Mouse (Mus musculus) forebrain, embryonic 16.5 days (tissue): ENCODE data around the gene Palld. TPM values are rescaled to one million over a fixed set of nuclear protein-coding genes. Genes with fewer than 3 reads are reported as not detected.

Experiments used
- ATAC-seq: fragments of 200-750 bp; cut with Nextera tagmentation; 2 replicates; pipeline ENCODE4 v1.8.0; 2017; ENCODE audit warnings: mild to moderate bottlenecking, moderate library complexity
- H3K27ac ChIP-seq: fragments of 300-500 bp; sonication (generic); 2 replicates; pipeline ENCODE4 v1.5.1; 2014; ENCODE audit warnings: low read length, control low read depth
- H3K27me3 ChIP-seq: fragments of 300-500 bp; sonication (generic); replicated peaks from 2 replicates; pipeline ENCODE4 v1.6.1; 2014; ENCODE audit warnings: low read length; ENCODE audit not compliant: control insufficient read depth, insufficient read depth
- H3K36me3 ChIP-seq: fragments of 300-500 bp; sonication (generic); 2 replicates; pipeline ENCODE4 v1.6.1; 2014; ENCODE audit not compliant: control insufficient read depth, insufficient read depth
- H3K4me1 ChIP-seq: fragments of 300-500 bp; sonication (generic); replicated peaks from 2 replicates; pipeline ENCODE4 v1.6.1; 2014; ENCODE audit warnings: low read length; ENCODE audit not compliant: control insufficient read depth, insufficient read depth
- H3K4me2 ChIP-seq: fragments of 300-500 bp; sonication (generic); 2 replicates; pipeline ENCODE4 v1.6.1; 2014; ENCODE audit warnings: mild to moderate bottlenecking, low read length, control low read depth
- H3K4me3 ChIP-seq: fragments of 300-500 bp; sonication (generic); replicated peaks from 2 replicates; pipeline ENCODE4 v1.5.1; 2014; ENCODE audit warnings: mild to moderate bottlenecking, low read length, control low read depth
- H3K9ac ChIP-seq: fragments of 300-500 bp; sonication (generic); replicated peaks from 2 replicates; pipeline ENCODE4 v1.6.1; 2014; ENCODE audit warnings: low read depth, low read length, control low read depth
- H3K9me3 ChIP-seq: fragments of 300-500 bp; sonication (generic); 2 replicates; pipeline ENCODE4 v1.6.1; 2016; ENCODE audit warnings: low read length; ENCODE audit not compliant: control insufficient read depth
- WGBS: fragments of 180-500 bp; shearing (Covaris S2); extraction: QIAGEN DNeasy Blood & Tissue Kit; methylation state at CpG from one replicate; pipeline ENCODE4 v1.1.7; 2014; 5-methylcytosine and 5-hydroxymethylcytosine counted together
- polyA plus RNA-seq: library from polyadenylated mRNA; unstranded; fragments of >200 nt; fragmentation: Nextera tagmentation; extraction: Ambion mirVana; gene quantifications from 2 replicates; pipeline ENCODE4 v1.2.1, GENCODE M21; 2015

Gene Palld
- polyA plus RNA-seq, 1 experiment from 2014 or later: 16.8 TPM

GRCm38 (mm10) chr8:61666919-61667318 lies 235.6 kb downstream of the Palld start:
- Histone ChIP-seq H3K36me3 (no peaks in the 10 kb centered on the region), H3K4me2 (no peak overlapping the region), H3K27ac (no peak overlapping the region), H3K4me1 (no peaks in the 10 kb centered on the region), H3K27me3 (no peaks in the 10 kb centered on the region), H3K4me3 (no peak overlapping the region), H3K9me3 (no peaks in the 10 kb centered on the region), H3K9ac (no peak overlapping the region)
- ATAC-seq: no peak
- WGBS: 48% methylated on average over 6 of the region's 6 CpGs

- Histone ChIP-seq H3K9me3 (no peaks in the 10 kb centered on the region), H3K27me3 (no peaks in the 10 kb centered on the region), H3K4me2 (no peak overlapping the region), H3K4me1 (no peaks in the 10 kb centered on the region), H3K4me3 (no peak overlapping the region), H3K27ac (no peak overlapping the region), H3K9ac (no peak overlapping the region), H3K36me3 (no peaks in the 10 kb centered on the region)
- WGBS: 57% methylated on average over 8 of the region's 8 CpGs
- no peak for ATAC-seq
These were observed 237.5 kb downstream of the Palld start for GRCm38 (mm10) chr8:61665021-61665420.

- 82% methylated on average over 6 of the region's 6 CpGs for WGBS
- Histone ChIP-seq H3K36me3 (no peaks in the 10 kb centered on the region), H3K4me2 (no peak overlapping the region), H3K4me3 (no peak overlapping the region), H3K4me1 (no peaks in the 10 kb centered on the region), H3K27me3 (no peaks in the 10 kb centered on the region), H3K9me3 (no peaks in the 10 kb centered on the region), H3K27ac (no peak overlapping the region), H3K9ac (no peak overlapping the region)
- ATAC-seq: no peak
These were observed 238.3 kb downstream of the Palld start for GRCm38 (mm10) chr8:61664162-61664561.

GRCm38 (mm10) chr8:61662829-61663228 lies 239.7 kb downstream of the Palld start:
- H3K27ac ChIP-seq: no peak overlapping the region
- no peak overlapping the region for H3K9ac ChIP-seq
- H3K4me1 ChIP-seq: no peaks in the 10 kb centered on the region
- no peaks in the 10 kb centered on the region for H3K36me3 ChIP-seq
- WGBS: 92% methylated on average over 4 of the region's 4 CpGs
- H3K27me3 ChIP-seq: no peaks in the 10 kb centered on the region
- H3K4me3 ChIP-seq: no peak overlapping the region
- no peak overlapping the region for H3K4me2 ChIP-seq
- H3K9me3 ChIP-seq: no peaks in the 10 kb centered on the region
- no peak for ATAC-seq

- H3K4me1 ChIP-seq: no peaks in the 10 kb centered on the region
- WGBS: 92% methylated on average over 5 of the region's 5 CpGs
- no peak for ATAC-seq
- H3K4me2 ChIP-seq: no peak overlapping the region
- H3K36me3 ChIP-seq: no peaks in the 10 kb centered on the region
- no peaks in the 10 kb centered on the region for H3K9me3 ChIP-seq
- H3K27ac ChIP-seq: no peak overlapping the region
- H3K9ac ChIP-seq: no peak overlapping the region
- H3K4me3 ChIP-seq: no peak overlapping the region
- H3K27me3 ChIP-seq: no peaks in the 10 kb centered on the region
These were observed 240.9 kb downstream of the Palld start for GRCm38 (mm10) chr8:61661611-61662010.

- no peaks in the 10 kb centered on the region for H3K4me1 ChIP-seq
- no peak overlapping the region for H3K9ac ChIP-seq
- no peak overlapping the region for H3K4me3 ChIP-seq
- no peak overlapping the region for H3K4me2 ChIP-seq
- 92% methylated on average over 5 of the region's 5 CpGs for WGBS
- ATAC-seq: no peak
- H3K27ac ChIP-seq: no peak overlapping the region
- H3K27me3 ChIP-seq: no peaks in the 10 kb centered on the region
- no peaks in the 10 kb centered on the region for H3K9me3 ChIP-seq
- no peaks in the 10 kb centered on the region for H3K36me3 ChIP-seq
These were observed 241.5 kb downstream of the Palld start for GRCm38 (mm10) chr8:61660961-61661360.

- Histone ChIP-seq H3K27ac (no peak overlapping the region), H3K9ac (no peak overlapping the region), H3K4me1 (no peaks in the 10 kb centered on the region), H3K9me3 (no peaks in the 10 kb centered on the region), H3K4me3 (no peak overlapping the region), H3K4me2 (no peak overlapping the region), H3K36me3 (no peaks in the 10 kb centered on the region), H3K27me3 (no peaks in the 10 kb centered on the region)
- WGBS: 90% methylated on average over 6 of the region's 6 CpGs
- no peak for ATAC-seq
These were observed 250.5 kb downstream of the Palld start for GRCm38 (mm10) chr8:61651955-61652354.

GRCm38 (mm10) chr8:61646195-61646835 lies 256.2 kb downstream of the Palld start:
- no peaks in the 10 kb centered on the region for H3K9me3 ChIP-seq
- H3K9ac ChIP-seq: no peak overlapping the region
- no peaks in the 10 kb centered on the region for H3K27me3 ChIP-seq
- peaks cover 6% of the 10 kb centered on the region for H3K4me1 ChIP-seq
- H3K4me3 ChIP-seq: no peak overlapping the region
- H3K27ac ChIP-seq: no peak overlapping the region
- no peak overlapping the region for H3K4me2 ChIP-seq
- no peak for ATAC-seq
- no peaks in the 10 kb centered on the region for H3K36me3 ChIP-seq
- 88% methylated on average over 8 of the region's 8 CpGs for WGBS

GRCm38 (mm10) chr8:61645642-61646041 lies 256.8 kb downstream of the Palld start:
- no peak for ATAC-seq
- Histone ChIP-seq H3K9me3 (no peaks in the 10 kb centered on the region), H3K36me3 (no peaks in the 10 kb centered on the region), H3K27me3 (no peaks in the 10 kb centered on the region), H3K4me1 (peaks cover 6% of the 10 kb centered on the region), H3K27ac (no peak overlapping the region), H3K4me2 (no peak overlapping the region), H3K9ac (no peak overlapping the region), H3K4me3 (no peak overlapping the region)
- 86% methylated on average over 6 of the region's 6 CpGs for WGBS

- WGBS: 90% methylated on average over 3 of the region's 3 CpGs
- no peak overlapping the region for H3K4me3 ChIP-seq
- H3K27me3 ChIP-seq: no peaks in the 10 kb centered on the region
- H3K36me3 ChIP-seq: no peaks in the 10 kb centered on the region
- H3K9me3 ChIP-seq: no peaks in the 10 kb centered on the region
- no peak overlapping the region for H3K27ac ChIP-seq
- no peak overlapping the region for H3K9ac ChIP-seq
- H3K4me1 ChIP-seq: peaks cover 6% of the 10 kb centered on the region
- no peak for ATAC-seq
- no peak overlapping the region for H3K4me2 ChIP-seq
These were observed 259.3 kb downstream of the Palld start for GRCm38 (mm10) chr8:61643215-61643614.
